Mouse (Mus musculus): Measurements from ENCODE around the gene Zc3h12a. TPM values are rescaled to one million over a fixed set of nuclear protein-coding genes. Genes with fewer than 3 reads are reported as not detected.
A peak's percentile ranks its signal among the peaks of the same experiment; 100 is the strongest.

Zc3h12a gene
- polyA plus RNA-seq, 3 experiments from 2014 or later: 4.6 to 6.5 (median 6.5) TPM

GRCm38 (mm10) chr4:125114638-125115037 lies 13.0 kb downstream of the Zc3h12a start:
- peak; percentile 69 for ATAC-seq

- no peak for ATAC-seq
Observed at GRCm38 (mm10) chr4:125105354-125105753, 22.3 kb downstream of the Zc3h12a start.

GRCm38 (mm10) chr4:125101334-125101733 lies 26.3 kb downstream of the Zc3h12a start:
- ATAC-seq: no peak

GRCm38 (mm10) chr4:125099458-125099857 lies 28.2 kb downstream of the Zc3h12a start:
- ATAC-seq: peak; percentile 82

GRCm38 (mm10) chr4:125097412-125097811 lies 30.2 kb downstream of the Zc3h12a start:
- no peak for ATAC-seq

- ATAC-seq: no peak
Observed at GRCm38 (mm10) chr4:125096066-125096465, 31.6 kb downstream of the Zc3h12a start.

- ATAC-seq: no peak
Observed at GRCm38 (mm10) chr4:125093031-125093430, 34.6 kb downstream of the Zc3h12a start.

- ATAC-seq: peak; percentile 58
Observed at GRCm38 (mm10) chr4:125085346-125085841, 42.2 kb downstream of the Zc3h12a start.

GRCm38 (mm10) chr4:125084403-125085345 lies 43.0 kb downstream of the Zc3h12a start, which contains the start of gene Meaf6:
Gene Meaf6 (plus strand): TSS chr4:125085134.
- peak; percentile 82 for ATAC-seq

- ATAC-seq: no peak
Observed at GRCm38 (mm10) chr4:125078698-125079097, 48.9 kb downstream of the Zc3h12a start.

GRCm38 (mm10) chr4:125077700-125078099 lies 49.9 kb downstream of the Zc3h12a start:
- no peak for ATAC-seq

Other genes with a start within 250 kb of the Zc3h12a start
- not detected for gene Epha10, start 246.9 kb downstream of the Zc3h12a start, polyA plus RNA-seq (2017; shearing (Covaris generic))
- gene 9930104L06Rik, start 190.8 kb downstream of the Zc3h12a start, polyA plus RNA-seq (2017; shearing (Covaris generic)): 10 to 100 TPM in 1 of 3 experiments, 1 to 10 TPM in 2; 7.3 to 13.8 (median 9.9) TPM
- gene Cdca8, start 188.5 kb downstream of the Zc3h12a start, polyA plus RNA-seq (2017; shearing (Covaris generic)): 100 to 1,000 TPM in 1 of 3 experiments, 10 to 100 TPM in 2; 12.5 to 130 (median 20.4) TPM
- gene Rspo1, start 141.4 kb downstream of the Zc3h12a start, polyA plus RNA-seq (2017; shearing (Covaris generic)): not detected
- gene Gnl2, start 111.3 kb downstream of the Zc3h12a start, polyA plus RNA-seq (2017; shearing (Covaris generic)): 10 to 100 TPM; 44.4 to 76.7 (median 68.9) TPM
- gene Dnali1, start 62.1 kb downstream of the Zc3h12a start, polyA plus RNA-seq (2017; shearing (Covaris generic)): not detected
- 1 to 10 TPM; 7.7 to 8.8 (median 8.5) TPM for gene Snip1, start 61.2 kb downstream of the Zc3h12a start, polyA plus RNA-seq (2017; shearing (Covaris generic))
- 10 to 100 TPM; 60.4 to 68.9 (median 64.1) TPM for gene Meaf6, start 42.7 kb downstream of the Zc3h12a start, polyA plus RNA-seq (2017; shearing (Covaris generic))

Data from inflammation-experienced regulatory T-cells, adult 6 months (primary cell).